Mouse (Mus musculus) neural tube, embryonic 13.5 days (tissue): ENCODE measurements at regions not wholly inside any gene's neighbourhood (a gene's known extent, or its start where the extent isn't known, plus 50 kb on each side); places are given as distances from the start of the nearest gene placed in this dataset.

Experiments
- ATAC-seq: fragments of 200-750 bp; cut with Nextera tagmentation; 2 replicates; pipeline ENCODE4 v1.8.0; 2017; ENCODE audit warnings: low read depth, mild to moderate bottlenecking, moderate TSS enrichment, moderate library complexity
- H3K27ac ChIP-seq: fragments of 300-500 bp; sonication (generic); replicated peaks from 2 replicates; pipeline ENCODE4 v1.5.1; 2015; ENCODE audit warnings: moderate library complexity, mild to moderate bottlenecking, inconsistent platforms
- H3K27me3 ChIP-seq: fragments of 300-500 bp; sonication (generic); 2 replicates; pipeline ENCODE4 v1.6.1; 2015; ENCODE audit warnings: mild to moderate bottlenecking, inconsistent platforms
- H3K36me3 ChIP-seq: fragments of 300-500 bp; sonication (generic); 2 replicates; pipeline ENCODE4 v1.6.1; 2015; ENCODE audit warnings: mild to moderate bottlenecking, inconsistent platforms
- H3K4me1 ChIP-seq: fragments of 300-500 bp; sonication (generic); replicated peaks from 2 replicates; pipeline ENCODE4 v1.6.1; 2015; ENCODE audit warnings: inconsistent platforms
- H3K4me2 ChIP-seq: fragments of 300-500 bp; sonication (generic); 2 replicates; pipeline ENCODE4 v1.6.1; 2015; ENCODE audit warnings: inconsistent platforms, mild to moderate bottlenecking, moderate library complexity
- H3K4me3 ChIP-seq: fragments of 300-500 bp; sonication (generic); 2 replicates; pipeline ENCODE4 v1.5.1; 2015; ENCODE audit warnings: mild to moderate bottlenecking, inconsistent platforms
- H3K9ac ChIP-seq: fragments of 300-500 bp; sonication (generic); 2 replicates; pipeline ENCODE4 v1.6.1; 2015; ENCODE audit warnings: moderate library complexity, mild to moderate bottlenecking, inconsistent platforms
- H3K9me3 ChIP-seq: fragments of 300-500 bp; sonication (generic); 2 replicates; pipeline ENCODE4 v1.6.1; 2016; ENCODE audit warnings: inconsistent platforms
- WGBS: fragments of 180-500 bp; shearing (Covaris S2); methylation state at CpG from one replicate; pipeline ENCODE4 v1.1.7; 2015; 5-methylcytosine and 5-hydroxymethylcytosine counted together

- no peaks in the 10 kb centered on the region for H3K27me3 ChIP-seq
- H3K27ac ChIP-seq, result no peak overlapping the region
- no peak overlapping the region for H3K4me2 ChIP-seq
- 78% methylated on average over 4 of the region's 4 CpGs for WGBS
- ATAC-seq, result no peak
- peaks cover 4% of the 10 kb centered on the region; the same call in 1 of the 2 replicates for H3K9me3 ChIP-seq
- peaks cover 9% of the 10 kb centered on the region; the same call in 1 of the 2 replicates for H3K4me1 ChIP-seq
- no peaks in the 10 kb centered on the region for H3K36me3 ChIP-seq
- no peak overlapping the region for H3K4me3 ChIP-seq
- no peak overlapping the region for H3K9ac ChIP-seq
These were observed 164.7 kb downstream of the Pmp22 start for GRCm38 (mm10) chr11:63293485-63293884.

- H3K4me3 ChIP-seq, result no peak overlapping the region
- peaks cover 4% of the 10 kb centered on the region; the same call in 1 of the 2 replicates for H3K9me3 ChIP-seq
- no peak overlapping the region for H3K9ac ChIP-seq
- no peak for ATAC-seq
- H3K4me1 ChIP-seq, result peaks cover 14% of the 10 kb centered on the region
- H3K36me3 ChIP-seq, result no peaks in the 10 kb centered on the region
- H3K27me3 ChIP-seq, result no peaks in the 10 kb centered on the region
- no peak overlapping the region for H3K4me2 ChIP-seq
- WGBS, result 88% methylated on average over 3 of the region's 3 CpGs
- no peak overlapping the region for H3K27ac ChIP-seq
These were observed 165.7 kb downstream of the Pmp22 start for GRCm38 (mm10) chr11:63294476-63294875.

- H3K9ac ChIP-seq, result no peak overlapping the region
- ATAC-seq, result no peak
- no peak overlapping the region for H3K4me2 ChIP-seq
- H3K4me3 ChIP-seq, result no peak overlapping the region
- 64% methylated on average over 3 of the region's 3 CpGs for WGBS
- H3K4me1 ChIP-seq, result peaks cover 20% of the 10 kb centered on the region
- H3K27me3 ChIP-seq, result no peaks in the 10 kb centered on the region
- peaks cover 4% of the 10 kb centered on the region; the same call in 1 of the 2 replicates for H3K9me3 ChIP-seq
- no peak overlapping the region for H3K27ac ChIP-seq
- no peaks in the 10 kb centered on the region for H3K36me3 ChIP-seq
These were observed 167.7 kb downstream of the Pmp22 start for GRCm38 (mm10) chr11:63296476-63296875.

GRCm38 (mm10) chr11:63299712-63300581 is 171.2 kb downstream of the Pmp22 start:
- peak; percentile 87 for ATAC-seq
- no peak overlapping the region for H3K9ac ChIP-seq
- peak overlapping the region; percentile 62; the same call in 1 of the 2 replicates for H3K27ac ChIP-seq

GRCm38 (mm10) chr11:63325166-63325565 is 196.4 kb downstream of the Pmp22 start:
- WGBS, result 89% methylated on average over 4 of the region's 4 CpGs
- Histone ChIP-seq H3K4me2 (no peak overlapping the region), H3K27me3 (no peaks in the 10 kb centered on the region), H3K9me3 (no peaks in the 10 kb centered on the region), H3K36me3 (no peaks in the 10 kb centered on the region), H3K4me1 (peaks cover 19% of the 10 kb centered on the region), H3K4me3 (no peak overlapping the region), H3K27ac (no peak overlapping the region), H3K9ac (no peak overlapping the region)
- no peak for ATAC-seq

More at GRCm38 (mm10) chr11:63299712-63300581, 171.2 kb downstream of the Pmp22 start:
- WGBS, result 10% methylated on average over 14 of the region's 14 CpGs
- Histone ChIP-seq H3K27me3 (no peaks in the 10 kb centered on the region), H3K4me3 (no peak overlapping the region), H3K4me1 (peaks cover 20% of the 10 kb centered on the region), H3K36me3 (no peaks in the 10 kb centered on the region), H3K9me3 (no peaks in the 10 kb centered on the region), H3K4me2 (peak overlapping the region; percentile 4; the same call in 1 of the 2 replicates)

GRCm38 (mm10) chr11:63326864-63327263 is 198.1 kb downstream of the Pmp22 start:
- 14% methylated on average over 5 of the region's 5 CpGs for WGBS
- H3K27me3 ChIP-seq, result no peaks in the 10 kb centered on the region
- peaks cover 19% of the 10 kb centered on the region for H3K4me1 ChIP-seq
- no peak overlapping the region for H3K4me2 ChIP-seq
- ATAC-seq, result peak; percentile 81; the same call in 1 of the 2 replicates
- no peak overlapping the region for H3K9ac ChIP-seq
- H3K4me3 ChIP-seq, result no peak overlapping the region
- no peak overlapping the region for H3K27ac ChIP-seq
- H3K36me3 ChIP-seq, result no peaks in the 10 kb centered on the region
- no peaks in the 10 kb centered on the region for H3K9me3 ChIP-seq

- no peaks in the 10 kb centered on the region for H3K36me3 ChIP-seq
- no peaks in the 10 kb centered on the region; the same call in 1 of the 2 replicates for H3K9me3 ChIP-seq
- H3K9ac ChIP-seq, result no peak overlapping the region
- H3K4me1 ChIP-seq, result 0 out of 2 replicates have a peak, but pooled peaks cover 3% of the 10 kb centered on the region
- H3K4me2 ChIP-seq, result no peak overlapping the region
- H3K4me3 ChIP-seq, result no peak overlapping the region
- ATAC-seq, result no peak
- H3K27me3 ChIP-seq, result no peaks in the 10 kb centered on the region
- WGBS, result 57% methylated on average over 9 of the region's 9 CpGs
- H3K27ac ChIP-seq, result no peak overlapping the region
These were observed 208.7 kb downstream of the Pmp22 start for GRCm38 (mm10) chr11:63337503-63337902.

GRCm38 (mm10) chr11:63338277-63338676 is 209.5 kb downstream of the Pmp22 start:
- Histone ChIP-seq H3K9me3 (no peaks in the 10 kb centered on the region; the same call in 1 of the 2 replicates), H3K27ac (no peak overlapping the region), H3K27me3 (no peaks in the 10 kb centered on the region), H3K4me1 (no peaks in the 10 kb centered on the region), H3K36me3 (no peaks in the 10 kb centered on the region), H3K4me3 (no peak overlapping the region), H3K4me2 (no peak overlapping the region), H3K9ac (no peak overlapping the region)
- 96% methylated on average over 1 of the region's 1 CpGs for WGBS
- no peak for ATAC-seq

GRCm38 (mm10) chr11:63345653-63346052 is 216.9 kb downstream of the Pmp22 start:
- Histone ChIP-seq H3K9ac (no peak overlapping the region), H3K9me3 (no peaks in the 10 kb centered on the region), H3K27ac (no peak overlapping the region), H3K4me3 (no peak overlapping the region), H3K4me1 (peaks cover 12% of the 10 kb centered on the region), H3K36me3 (no peaks in the 10 kb centered on the region), H3K4me2 (no peak overlapping the region), H3K27me3 (no peaks in the 10 kb centered on the region)
- ATAC-seq, result no peak
- WGBS, result 82% methylated on average over 4 of the region's 4 CpGs

- Histone ChIP-seq H3K36me3 (no peaks in the 10 kb centered on the region), H3K9ac (no peak overlapping the region), H3K4me1 (peaks cover 14% of the 10 kb centered on the region), H3K4me3 (no peak overlapping the region), H3K9me3 (no peaks in the 10 kb centered on the region), H3K4me2 (no peak overlapping the region), H3K27me3 (no peaks in the 10 kb centered on the region; the same call in 1 of the 2 replicates), H3K27ac (peak overlapping the region; percentile 52; the same call in 1 of the 2 replicates)
- WGBS, result 20% methylated on average over 7 of the region's 7 CpGs
- peak; percentile 47 for ATAC-seq
These were observed 221.4 kb downstream of the Pmp22 start for GRCm38 (mm10) chr11:63350123-63350696.

- Histone ChIP-seq H3K36me3 (no peaks in the 10 kb centered on the region), H3K4me2 (no peak overlapping the region), H3K9me3 (no peaks in the 10 kb centered on the region), H3K27me3 (no peaks in the 10 kb centered on the region; the same call in 1 of the 2 replicates), H3K27ac (no peak overlapping the region), H3K4me1 (peaks cover 16% of the 10 kb centered on the region), H3K4me3 (no peak overlapping the region), H3K9ac (no peak overlapping the region)
- ATAC-seq, result no peak
- 92% methylated on average over 8 of the region's 8 CpGs for WGBS
These were observed 223.2 kb downstream of the Pmp22 start for GRCm38 (mm10) chr11:63351999-63352398.

GRCm38 (mm10) chr11:63352990-63353389 is 224.2 kb downstream of the Pmp22 start:
- Histone ChIP-seq H3K4me3 (no peak overlapping the region), H3K9me3 (no peaks in the 10 kb centered on the region), H3K36me3 (no peaks in the 10 kb centered on the region), H3K4me2 (no peak overlapping the region), H3K9ac (no peak overlapping the region), H3K4me1 (peaks cover 18% of the 10 kb centered on the region), H3K27me3 (no peaks in the 10 kb centered on the region; the same call in 1 of the 2 replicates), H3K27ac (no peak overlapping the region)
- ATAC-seq, result no peak
- 90% methylated on average over 3 of the region's 3 CpGs for WGBS
